Mouse (Mus musculus) common myeloid progenitor, adult 5-6 weeks (primary cell): ENCODE data around the gene Hes6. TPM values are rescaled to one million over a fixed set of nuclear protein-coding genes. Genes with fewer than 3 reads are reported as not detected.

ENCODE experiments used
- ATAC-seq: replicated peaks from 2 replicates; pipeline ENCODE4 v1.8.0; 2016; ENCODE audit warnings: low read depth, mild to moderate bottlenecking, moderate TSS enrichment, inconsistent platforms; ENCODE audit not compliant: poor library complexity, severe bottlenecking
- total RNA-seq: library from RNA; stranded (forward); fragments of 200-1000, 187-1606 nt; gene quantifications from 2 replicates; pipeline ENCODE4 v1.2.3, GENCODE M21; 2017

Hes6 gene
- total RNA-seq, 1 experiment from 2014 or later = 31.3 TPM

DNA sequence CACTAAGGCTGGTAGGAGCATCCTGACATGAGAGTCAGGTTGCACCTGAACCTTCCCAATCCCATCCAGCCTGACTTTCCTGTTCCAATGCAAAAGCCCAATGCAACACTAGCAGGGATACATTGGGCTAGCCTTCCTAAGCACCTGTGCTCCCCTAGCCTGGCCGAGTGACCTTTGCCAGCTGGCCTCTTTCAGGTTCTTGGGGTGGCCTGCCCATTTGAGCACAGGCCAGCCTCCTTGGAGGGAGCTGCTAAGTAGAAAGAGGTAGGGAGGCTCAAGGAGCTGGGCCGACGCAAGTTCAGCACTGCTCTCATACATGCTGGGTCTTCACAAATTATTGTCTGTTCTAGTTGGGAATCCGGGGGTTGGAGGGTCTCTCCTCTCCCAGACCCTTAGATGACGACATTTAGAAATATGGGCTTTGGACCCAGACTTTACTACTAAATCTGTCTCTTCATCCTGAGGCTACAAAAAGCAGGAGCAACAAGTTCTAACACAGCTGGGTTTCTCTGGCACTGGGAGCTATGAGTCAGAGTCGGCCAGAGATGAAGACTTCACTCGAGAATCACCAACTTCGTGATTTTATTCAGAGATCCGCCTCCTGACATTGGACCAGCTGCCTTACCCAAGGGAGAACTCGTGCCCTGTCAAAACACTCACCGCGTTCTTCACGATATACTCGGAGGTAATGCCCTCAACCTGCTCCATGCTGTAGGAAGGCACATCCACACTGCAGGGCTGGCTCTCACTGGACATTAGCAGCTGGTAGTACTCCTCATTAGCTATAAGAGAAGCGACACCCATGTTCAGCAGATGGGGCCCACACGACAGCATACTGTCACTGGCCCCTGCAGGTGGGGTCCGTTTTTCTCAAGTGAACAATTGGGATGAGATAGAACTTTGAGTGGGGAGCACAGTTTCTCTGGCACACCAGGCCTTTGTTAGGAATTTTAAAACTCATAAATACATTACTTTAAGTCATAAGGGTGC, 31.3 kb upstream of the Hes6 start:
- no peak for ATAC-seq

DNA sequence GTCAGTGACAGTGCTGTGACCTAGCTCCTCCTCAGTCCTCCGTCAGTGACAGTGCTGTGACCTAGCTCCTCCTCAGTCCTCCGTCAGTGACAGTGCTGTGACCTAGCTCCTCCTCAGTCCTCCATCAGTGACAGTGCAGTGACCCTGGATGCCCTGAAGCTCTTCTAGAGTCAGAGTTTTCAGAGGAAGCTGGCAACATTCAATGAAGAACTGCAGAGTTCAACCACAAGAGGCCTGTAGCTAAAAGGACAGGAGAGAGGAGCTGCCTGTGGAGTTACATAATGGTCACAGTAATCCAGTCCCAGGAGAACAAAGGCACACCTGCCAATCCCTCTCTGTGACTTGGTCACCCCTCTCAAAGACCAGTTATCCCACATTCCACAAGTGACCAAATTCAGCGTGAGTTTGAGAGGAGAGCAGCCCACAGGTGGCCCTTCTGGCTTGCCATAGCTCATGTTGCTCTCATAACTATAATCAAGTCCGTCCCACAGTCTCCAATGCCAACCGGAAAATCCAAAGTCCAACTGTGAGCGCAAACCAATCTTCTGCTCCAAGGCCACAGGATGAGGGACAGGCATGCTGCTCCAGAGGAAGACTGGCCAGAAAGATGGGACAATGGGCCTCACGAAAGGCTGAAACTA, 28.6 kb upstream of the Hes6 start:
- ATAC-seq = no peak

GRCm38 (mm10) chr1:91441855-91442254, 28.0 kb upstream of the Hes6 start:
- no peak for ATAC-seq

GRCm38 (mm10) chr1:91439776-91440175, 25.9 kb upstream of the Hes6 start:
- ATAC-seq = no peak

DNA sequence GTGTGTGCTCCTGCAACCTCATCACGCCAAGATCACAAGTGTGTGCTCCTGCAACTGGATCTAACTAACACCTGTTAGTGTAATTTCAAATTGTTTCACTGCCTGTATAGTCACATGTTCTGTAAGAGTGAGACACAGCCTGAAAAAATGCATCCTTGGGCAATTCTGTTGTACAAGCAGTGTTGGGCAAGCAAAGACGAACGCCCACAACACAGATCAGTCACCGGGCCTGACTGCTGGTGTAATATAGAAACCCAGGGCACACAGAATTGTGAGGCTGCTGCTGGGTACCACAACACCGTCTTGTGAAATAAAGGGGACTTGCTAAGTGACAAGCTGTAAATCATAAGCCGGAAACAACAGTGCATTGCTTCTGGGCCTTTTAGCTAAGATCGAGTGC, 23.7 kb upstream of the Hes6 start:
- 0 out of 2 replicates have a peak, but pooled peaks have one; percentile 34 for ATAC-seq

GRCm38 (mm10) chr1:91437083-91437400, 23.2 kb upstream of the Hes6 start:
- ATAC-seq = no peak

DNA sequence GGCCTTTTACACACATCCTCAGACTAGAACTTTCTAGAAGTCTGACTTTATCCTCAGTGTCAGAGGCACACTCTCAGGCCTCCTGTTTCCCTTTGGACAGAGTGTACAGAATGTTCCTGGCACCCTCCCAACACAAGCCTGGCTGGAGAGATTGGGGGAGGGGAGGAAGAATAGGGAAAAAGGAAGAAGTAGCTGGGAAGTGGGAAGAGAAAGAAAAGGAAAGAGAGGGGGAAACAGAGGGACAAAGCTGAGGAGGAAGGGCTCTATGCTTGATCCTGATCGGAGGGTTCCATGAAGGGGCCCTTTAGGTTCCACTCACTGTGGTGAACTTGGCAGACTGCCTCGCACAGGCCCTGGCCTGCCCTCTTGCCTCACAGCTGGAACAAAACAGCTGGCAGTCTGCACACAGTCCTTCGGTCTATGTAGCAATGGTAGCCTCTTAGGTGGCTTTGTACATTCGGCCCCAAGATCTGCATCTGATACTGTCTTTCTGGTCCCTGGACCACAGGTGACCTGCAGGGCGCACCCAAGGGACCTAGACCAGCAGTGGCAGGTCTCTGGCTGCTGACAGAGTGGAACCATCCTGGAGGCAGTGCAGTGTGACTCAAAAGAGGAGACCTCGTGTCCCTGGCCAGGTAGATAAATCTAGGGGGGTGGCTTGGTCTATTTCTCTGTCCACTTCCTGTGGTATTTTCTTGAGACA, 22.7 kb upstream of the Hes6 start:
- peak; percentile 34; the same call in 1 of the 2 replicates for ATAC-seq

DNA sequence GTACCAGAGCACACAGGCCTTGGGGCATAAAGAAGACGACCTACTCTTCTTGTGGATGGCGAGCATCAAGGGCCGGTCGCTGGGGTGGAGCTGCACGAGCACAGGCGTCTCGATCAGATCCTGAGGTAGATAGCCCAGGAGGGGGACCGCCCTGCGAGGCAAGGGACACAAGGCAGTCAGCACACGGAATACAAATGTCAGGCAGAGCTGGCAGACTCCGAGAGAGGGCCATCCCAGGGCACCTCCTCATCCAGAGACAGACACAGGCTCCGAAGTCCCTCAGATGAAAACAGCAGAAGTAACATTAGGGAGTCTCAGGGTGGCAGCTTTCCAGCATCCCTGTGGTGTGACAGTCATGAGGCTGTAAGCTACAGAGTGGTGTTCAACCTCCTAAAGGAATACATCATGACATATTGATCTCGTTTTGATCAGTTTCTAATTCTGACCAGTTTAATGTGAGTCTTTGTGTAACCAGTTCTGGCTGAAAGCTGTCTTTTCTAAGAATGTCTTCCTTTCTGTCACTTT, 21.8 kb upstream of the Hes6 start:
- no peak for ATAC-seq

- no peak for ATAC-seq
These were observed 21.1 kb upstream of the Hes6 start for GRCm38 (mm10) chr1:91434905-91435304.

DNA sequence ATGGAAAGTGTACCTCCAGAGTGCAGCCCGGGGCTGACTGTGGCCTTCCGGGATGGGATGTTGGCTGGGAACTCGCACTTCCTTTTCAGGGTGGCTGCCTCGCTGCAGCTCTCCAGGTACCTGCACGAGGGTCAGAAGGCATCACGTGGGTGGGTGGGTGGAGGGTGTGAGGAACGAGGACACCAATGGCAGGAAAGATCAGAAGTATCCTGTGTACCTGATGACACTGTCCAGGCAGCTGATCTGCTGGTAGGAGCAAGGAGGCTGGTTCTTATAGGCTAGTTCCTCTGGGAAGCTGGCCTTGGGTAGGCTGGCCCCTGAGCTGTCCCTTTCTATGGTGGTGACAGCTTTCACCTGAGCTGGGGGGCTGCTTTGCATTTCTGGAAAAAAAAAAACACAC, 16.9 kb upstream of the Hes6 start:
- no peak for ATAC-seq

DNA sequence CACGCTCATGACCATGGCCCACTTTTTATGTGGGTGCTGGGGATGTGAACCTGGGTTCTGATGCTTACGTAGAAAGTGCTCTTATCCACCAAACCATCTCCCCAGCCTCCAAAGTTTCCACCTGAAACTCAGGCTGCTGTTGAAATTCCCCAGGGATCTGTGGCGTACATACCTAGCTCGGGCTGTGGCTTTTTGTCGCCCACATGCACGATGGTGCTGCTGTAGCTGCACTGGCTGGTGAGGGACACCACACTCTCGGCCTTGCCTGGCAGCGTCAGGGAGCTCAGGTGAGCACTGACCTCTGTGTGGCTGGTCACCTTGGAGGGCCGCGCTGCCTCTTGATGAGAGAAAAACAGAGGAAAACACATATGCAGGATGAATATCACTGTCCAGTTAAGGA, 15.4 kb upstream of the Hes6 start:
- no peak for ATAC-seq

- ATAC-seq = peak; percentile 90
These were observed 14.8 kb upstream of the Hes6 start for GRCm38 (mm10) chr1:91428614-91429013.

DNA sequence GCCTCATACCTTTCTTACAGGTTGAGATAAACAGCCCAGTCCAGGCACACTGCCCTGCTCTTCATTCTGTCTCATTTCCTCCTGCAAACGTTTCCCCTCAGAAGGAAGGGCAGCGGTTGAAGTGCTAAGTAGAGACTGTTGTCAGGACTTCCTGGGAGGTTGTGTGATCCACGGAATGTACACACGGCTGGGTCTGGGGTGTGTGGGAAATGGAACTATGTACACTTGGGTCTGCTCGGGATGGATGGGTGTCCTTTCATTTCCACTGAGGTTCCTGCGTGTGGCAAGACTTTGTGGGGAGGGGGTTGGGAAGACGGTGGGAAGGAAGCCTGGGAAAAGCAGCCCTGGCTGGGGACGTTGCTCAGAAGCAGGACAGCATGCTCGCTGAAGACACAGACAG, 12.6 kb upstream of the Hes6 start:
- ATAC-seq = no peak

DNA sequence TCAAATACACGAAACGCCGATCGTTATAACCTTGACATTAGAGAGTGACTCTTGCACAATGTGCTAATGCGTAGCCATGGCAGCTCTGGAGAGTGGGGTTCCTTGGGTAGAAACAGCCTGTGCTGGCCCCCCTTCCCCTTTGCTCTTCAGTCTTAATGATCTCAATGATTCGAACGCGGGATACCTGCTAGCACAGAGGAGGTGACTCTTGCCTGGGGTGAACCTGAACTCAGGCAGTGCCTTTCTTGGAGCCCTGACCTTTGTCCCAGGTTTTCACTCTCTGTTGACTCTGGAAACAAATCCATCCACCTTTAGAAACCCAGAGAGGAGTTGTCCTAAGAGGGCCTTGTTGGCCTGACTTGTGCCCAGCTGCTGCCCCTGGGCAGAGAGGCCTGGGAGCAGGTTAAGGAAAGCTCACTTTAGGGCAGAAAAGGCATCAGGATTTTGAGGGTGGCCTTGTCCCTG, 6.8 kb upstream of the Hes6 start:
- no peak for ATAC-seq

DNA sequence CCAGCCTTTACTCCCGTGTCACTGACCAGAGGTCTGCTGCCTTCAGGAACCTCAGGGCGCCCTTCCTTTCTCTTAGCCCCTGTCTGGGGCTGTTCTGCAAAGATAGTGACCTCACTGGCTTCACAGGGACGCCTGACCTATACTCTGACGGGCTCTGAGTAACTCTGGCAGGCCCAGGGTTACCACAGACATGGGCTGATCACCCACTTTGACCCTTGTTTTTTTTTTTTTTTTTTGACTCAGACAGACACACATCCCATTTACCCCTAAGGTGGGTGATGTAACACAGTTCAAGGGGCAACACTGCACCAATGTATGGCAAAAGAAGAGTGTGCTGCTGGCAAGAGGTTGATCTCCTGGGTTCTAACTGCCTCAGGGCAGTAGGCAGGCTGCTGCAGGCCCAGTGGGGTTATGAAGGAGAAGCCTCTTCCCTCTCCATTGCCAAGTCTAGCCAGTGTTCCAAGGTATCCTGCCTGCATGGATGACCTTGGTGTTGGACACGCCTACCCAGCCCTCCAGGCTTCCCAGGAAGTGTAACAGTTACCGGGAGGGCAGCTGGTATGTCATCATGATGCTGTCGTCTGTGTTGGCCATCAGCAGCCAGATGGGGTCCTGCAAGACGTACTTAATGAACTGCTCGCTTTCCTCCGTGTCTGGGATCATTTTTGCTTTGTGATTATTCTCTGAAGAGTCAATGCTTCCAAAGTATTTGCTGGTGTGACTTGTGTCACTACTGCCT, 6.2 kb upstream of the Hes6 start:
- ATAC-seq = no peak

- no peak for ATAC-seq
These were observed 4.2 kb upstream of the Hes6 start for GRCm38 (mm10) chr1:91417991-91418390.

GRCm38 (mm10) chr1:91415311-91415710, 1.5 kb upstream of the Hes6 start:
- no peak for ATAC-seq

DNA sequence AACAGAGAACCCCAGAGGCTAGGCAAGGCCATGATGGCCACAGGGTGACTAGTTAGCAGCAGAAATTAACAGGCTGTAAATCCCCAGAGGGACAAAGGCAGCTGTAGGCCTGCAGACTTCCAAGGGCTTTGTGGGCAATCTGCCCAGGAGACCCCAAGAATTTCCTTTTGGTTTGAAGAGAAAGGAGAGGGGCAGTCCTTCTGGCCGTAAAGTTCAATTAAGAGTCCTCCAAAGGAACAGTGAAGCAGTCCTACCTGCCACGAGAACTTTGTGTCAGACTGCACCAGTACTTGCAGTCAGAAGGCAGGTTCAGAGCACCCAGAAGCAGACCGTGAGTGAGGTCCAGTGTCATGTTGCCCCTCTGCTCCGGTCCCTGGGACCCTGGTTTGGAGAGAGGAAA, 1.1 kb upstream of the Hes6 start:
- no peak for ATAC-seq

- ATAC-seq = no peak
These were observed 321 bp downstream of the Hes6 start for GRCm38 (mm10) chr1:91413536-91413897.

DNA sequence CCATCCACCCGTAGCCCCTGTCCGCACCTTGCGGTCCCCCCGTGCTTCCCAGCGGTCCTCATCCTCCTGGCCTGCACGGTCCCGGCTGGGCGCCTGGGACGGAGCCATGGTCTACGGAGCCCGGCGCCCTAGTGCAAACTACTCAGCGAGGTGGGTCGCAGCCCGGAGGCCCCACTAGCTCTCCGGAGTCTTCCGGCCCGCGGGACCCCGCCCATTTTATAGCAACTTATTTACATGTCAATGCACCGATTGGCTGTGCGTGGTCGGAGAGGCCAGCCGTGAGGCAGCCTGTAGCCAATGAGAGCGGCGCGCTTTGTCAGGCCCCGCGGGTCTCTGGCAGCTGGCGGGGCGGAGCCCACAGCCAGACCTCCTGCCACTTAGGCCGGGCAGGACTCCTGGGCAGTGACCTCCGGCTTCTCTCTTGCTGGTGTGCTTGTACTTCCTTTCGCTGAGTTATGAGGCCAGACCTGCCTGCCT, 770 bp downstream of the Hes6 start:
- peak; percentile 89 for ATAC-seq
